Mouse (Mus musculus) heart, postnatal 0 days (tissue): ENCODE results near the gene Mpst.

ENCODE experiments used
- CTCF ChIP-seq: IDR thresholded peaks from 2 replicates; pipeline ENCODE4 v1.5.1; 2016; ENCODE audit warnings: antibody characterized with exemption, control low read depth, low read depth
- EP300 ChIP-seq: IDR thresholded peaks from 2 replicates; pipeline ENCODE4 v1.6.1; 2016; ENCODE audit warnings: antibody characterized with exemption, low read depth

GRCm38 (mm10) chr15:78455168-78455567 lies 49.0 kb downstream of the Mpst start:
- TF ChIP-seq CTCF (no peak), EP300 (no peak)
